Mouse (Mus musculus): ENCODE data around the gene Olfr497. TPM values are rescaled to one million over a fixed set of nuclear protein-coding genes. Genes with fewer than 3 reads are reported as not detected.

Gene Olfr497
- not detected in 2 replicates for polyA plus RNA-seq (2014; fragmentation: Nextera tagmentation; extraction: Ambion mirVana)

GRCm38 (mm10) chr7:108420121-108420520 is at the start of gene Olfr497:
Gene Olfr497, plus strand, starts transcription at chr7:108420421.
- no peaks in the 10 kb centered on the region for H3K36me3 ChIP-seq (ENCODE audit: control insufficient read depth, insufficient read depth, low read length)
- no peaks in the 10 kb centered on the region for H3K27me3 ChIP-seq (ENCODE audit: control insufficient read depth, insufficient read depth, low read length)
- no peak within 1 kb of the TSS for H3K4me2 ChIP-seq (ENCODE audit: low read length)
- H3K4me1 ChIP-seq (ENCODE audit: control insufficient read depth, insufficient read depth, low read length), result no peaks in the 10 kb centered on the region
- H3K9me3 ChIP-seq (ENCODE audit: control insufficient read depth, low read length), result no peaks in the 10 kb centered on the region
- no peak within 1 kb of the TSS for H3K9ac ChIP-seq (replicated peaks; ENCODE audit: low read length)
- no peak for DNase-seq
- ATAC-seq (ENCODE audit: low FRiP score, low TSS enrichment), result no peak
- no peak within 1 kb of the TSS for H3K27ac ChIP-seq (replicated peaks; ENCODE audit: low read depth, low read length)
- H3K4me3 ChIP-seq (replicated peaks; ENCODE audit: low read depth, low read length), result no peak within 1 kb of the TSS
- 82% methylated on average over 2 of the region's 2 CpGs for WGBS

DNA sequence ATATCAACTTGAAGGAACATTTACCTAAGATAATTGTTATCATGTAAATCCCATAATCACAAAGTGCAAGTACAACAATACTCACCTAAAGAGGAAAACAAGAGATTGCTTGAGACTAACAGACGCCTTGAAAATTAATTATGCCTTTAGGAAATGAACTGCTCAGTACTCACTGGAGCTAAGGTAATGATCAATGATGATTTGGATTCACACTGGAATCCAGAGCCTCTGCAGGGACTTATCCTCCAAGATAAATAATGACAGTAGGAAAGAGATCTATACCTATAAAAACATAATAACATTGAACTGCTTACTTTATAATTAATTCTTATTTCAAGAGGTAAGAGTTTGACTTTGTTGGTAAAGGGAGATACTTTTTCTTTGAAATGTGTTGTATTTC is 27.4 kb upstream of the Olfr497 start, which contains the start of gene Olfr495:
Gene Olfr495, plus strand, starts transcription at position 301 of the 400 bp plus-strand sequence.
- Histone ChIP-seq H3K36me3 (ENCODE audit: control insufficient read depth, insufficient read depth, low read length) (no peaks in the 10 kb centered on the region), H3K27ac (replicated peaks; ENCODE audit: low read depth, low read length) (no peak within 1 kb of the TSS), H3K4me3 (replicated peaks; ENCODE audit: low read depth, low read length) (no peak within 1 kb of the TSS), H3K9ac (replicated peaks; ENCODE audit: low read length) (no peak within 1 kb of the TSS), H3K4me1 (ENCODE audit: control insufficient read depth, insufficient read depth, low read length) (no peaks in the 10 kb centered on the region), H3K27me3 (ENCODE audit: control insufficient read depth, insufficient read depth, low read length) (no peaks in the 10 kb centered on the region), H3K9me3 (ENCODE audit: control insufficient read depth, low read length) (no peaks in the 10 kb centered on the region), H3K4me2 (ENCODE audit: low read length) (no peak within 1 kb of the TSS)
- DNase-seq, result no peak
- ATAC-seq (ENCODE audit: low FRiP score, low TSS enrichment), result no peak
- 67% methylated on average over 1 of the region's 1 CpGs for WGBS

- Histone ChIP-seq H3K27ac (replicated peaks; ENCODE audit: low read depth, low read length) (no peak within 1 kb of the TSS), H3K9me3 (ENCODE audit: control insufficient read depth, low read length) (no peaks in the 10 kb centered on the region), H3K4me2 (ENCODE audit: low read length) (no peak within 1 kb of the TSS), H3K9ac (replicated peaks; ENCODE audit: low read length) (no peak within 1 kb of the TSS), H3K27me3 (ENCODE audit: control insufficient read depth, insufficient read depth, low read length) (no peaks in the 10 kb centered on the region), H3K4me3 (replicated peaks; ENCODE audit: low read depth, low read length) (no peak within 1 kb of the TSS), H3K4me1 (ENCODE audit: control insufficient read depth, insufficient read depth, low read length) (no peaks in the 10 kb centered on the region), H3K36me3 (ENCODE audit: control insufficient read depth, insufficient read depth, low read length) (no peaks in the 10 kb centered on the region)
- DNase-seq, result no peak
- ATAC-seq (ENCODE audit: low FRiP score, low TSS enrichment), result no peak
- WGBS, result 92% methylated on average over 1 of the region's 1 CpGs
Observed at GRCm38 (mm10) chr7:108465026-108465425, 44.8 kb downstream of the Olfr497 start, which contains the start of gene Olfr498. Gene Olfr498, plus strand, starts transcription at chr7:108465326.

Other genes starting within 250 kb of the Olfr497 start
- not detected in 2 replicates for gene Olfr486, start 247.7 kb upstream of the Olfr497 start, polyA plus RNA-seq (2014; fragmentation: Nextera tagmentation; extraction: Ambion mirVana)
- not detected in 2 replicates for gene Olfr487, start 205.8 kb upstream of the Olfr497 start, polyA plus RNA-seq (2014; fragmentation: Nextera tagmentation; extraction: Ambion mirVana)
- gene Olfr488, start 162.1 kb upstream of the Olfr497 start, polyA plus RNA-seq (2014; fragmentation: Nextera tagmentation; extraction: Ambion mirVana), result not detected in 2 replicates
- gene Olfr490, start 131.5 kb upstream of the Olfr497 start, polyA plus RNA-seq (2014; fragmentation: Nextera tagmentation; extraction: Ambion mirVana), result not detected in 2 replicates
- not detected in 2 replicates for gene Olfr491, start 107.0 kb upstream of the Olfr497 start, polyA plus RNA-seq (2014; fragmentation: Nextera tagmentation; extraction: Ambion mirVana)
- gene Olfr492, start 96.7 kb upstream of the Olfr497 start, polyA plus RNA-seq (2014; fragmentation: Nextera tagmentation; extraction: Ambion mirVana), result not detected in 2 replicates
- gene Olfr493, start 73.4 kb upstream of the Olfr497 start, polyA plus RNA-seq (2014; fragmentation: Nextera tagmentation; extraction: Ambion mirVana), result not detected in 2 replicates
- gene Olfr494, start 55.1 kb upstream of the Olfr497 start, polyA plus RNA-seq (2014; fragmentation: Nextera tagmentation; extraction: Ambion mirVana), result not detected in 2 replicates
- gene Olfr495, start 27.3 kb upstream of the Olfr497 start, polyA plus RNA-seq (2014; fragmentation: Nextera tagmentation; extraction: Ambion mirVana), result not detected in 2 replicates
- not detected in 2 replicates for gene Olfr498, start 44.9 kb downstream of the Olfr497 start, polyA plus RNA-seq (2014; fragmentation: Nextera tagmentation; extraction: Ambion mirVana)
- gene Olfr502, start 104.6 kb downstream of the Olfr497 start, polyA plus RNA-seq (2014; fragmentation: Nextera tagmentation; extraction: Ambion mirVana), result not detected in 2 replicates
- not detected in 2 replicates for gene Olfr503, start 124.1 kb downstream of the Olfr497 start, polyA plus RNA-seq (2014; fragmentation: Nextera tagmentation; extraction: Ambion mirVana)
- not detected in 2 replicates for gene Olfr504, start 145.4 kb downstream of the Olfr497 start, polyA plus RNA-seq (2014; fragmentation: Nextera tagmentation; extraction: Ambion mirVana)
- not detected in 2 replicates for gene Olfr506, start 190.4 kb downstream of the Olfr497 start, polyA plus RNA-seq (2014; fragmentation: Nextera tagmentation; extraction: Ambion mirVana)
- gene Olfr507, start 201.4 kb downstream of the Olfr497 start, polyA plus RNA-seq (2014; fragmentation: Nextera tagmentation; extraction: Ambion mirVana), result not detected in 2 replicates
- gene Olfr508, start 209.6 kb downstream of the Olfr497 start, polyA plus RNA-seq (2014; fragmentation: Nextera tagmentation; extraction: Ambion mirVana), result not detected in 2 replicates
- 0.05 TPM in 1 of 2 replicates, not detected in the other for gene Olfr509, start 231.5 kb downstream of the Olfr497 start, polyA plus RNA-seq (2014; fragmentation: Nextera tagmentation; extraction: Ambion mirVana)
- not detected in 2 replicates for gene Olfr510, start 246.0 kb downstream of the Olfr497 start, polyA plus RNA-seq (2014; fragmentation: Nextera tagmentation; extraction: Ambion mirVana)